Mouse (Mus musculus) cerebellum, postnatal 36 days (tissue): Measurements from ENCODE around the gene Tbc1d14.
A peak's percentile ranks its signal among the peaks of the same experiment; 100 is the strongest.

Experiments
- DNase-seq, 2 experiments: peaks; one replicate each; pipeline ENCODE4 v3.0.0; 2021 to 2022; ENCODE audit warnings: mixed read lengths in 2 of 2

The Tbc1d14 gene

GRCm38 (mm10) chr5:36575745-36576144 lies 17.3 kb downstream of the Tbc1d14 start:
- DNase-seq = no peak

GRCm38 (mm10) chr5:36575227-36575626 lies 17.8 kb downstream of the Tbc1d14 start:
- DNase-seq = peak; percentile 19 to 23

- no peak for DNase-seq
Observed at GRCm38 (mm10) chr5:36574147-36574870, 18.8 kb downstream of the Tbc1d14 start.

- DNase-seq = no peak
Observed at GRCm38 (mm10) chr5:36573354-36573753, 19.7 kb downstream of the Tbc1d14 start.

- no peak for DNase-seq
Observed at GRCm38 (mm10) chr5:36571371-36571770, 21.7 kb downstream of the Tbc1d14 start.

- no peak for DNase-seq
Observed at GRCm38 (mm10) chr5:36570546-36571245, 22.4 kb downstream of the Tbc1d14 start.

GRCm38 (mm10) chr5:36570098-36570497 lies 23.0 kb downstream of the Tbc1d14 start:
- no peak for DNase-seq

- DNase-seq = no peak
Observed at GRCm38 (mm10) chr5:36568118-36568517, 25.0 kb downstream of the Tbc1d14 start.

- no peak for DNase-seq
Observed at GRCm38 (mm10) chr5:36567627-36568026, 25.4 kb downstream of the Tbc1d14 start.

GRCm38 (mm10) chr5:36564530-36564929 lies 28.5 kb downstream of the Tbc1d14 start:
- DNase-seq = no peak

GRCm38 (mm10) chr5:36563741-36564140 lies 29.3 kb downstream of the Tbc1d14 start:
- no peak for DNase-seq

GRCm38 (mm10) chr5:36562791-36563445 lies 30.2 kb downstream of the Tbc1d14 start:
- DNase-seq = no peak

GRCm38 (mm10) chr5:36561509-36561908 lies 31.6 kb downstream of the Tbc1d14 start:
- DNase-seq = no peak

GRCm38 (mm10) chr5:36560490-36560889 lies 32.6 kb downstream of the Tbc1d14 start:
- no peak for DNase-seq

GRCm38 (mm10) chr5:36559510-36560235 lies 33.4 kb downstream of the Tbc1d14 start:
- no peak for DNase-seq

- no peak for DNase-seq
Observed at GRCm38 (mm10) chr5:36559106-36559505, 34.0 kb downstream of the Tbc1d14 start.

GRCm38 (mm10) chr5:36558526-36558925 lies 34.5 kb downstream of the Tbc1d14 start:
- DNase-seq = no peak

GRCm38 (mm10) chr5:36557584-36558308 lies 35.3 kb downstream of the Tbc1d14 start:
- no peak for DNase-seq

GRCm38 (mm10) chr5:36556906-36557305 lies 36.2 kb downstream of the Tbc1d14 start:
- DNase-seq = no peak

GRCm38 (mm10) chr5:36556289-36556688 lies 36.8 kb downstream of the Tbc1d14 start:
- DNase-seq = no peak

- DNase-seq = no peak
Observed at GRCm38 (mm10) chr5:36554496-36554895, 38.6 kb downstream of the Tbc1d14 start.

GRCm38 (mm10) chr5:36553886-36554285 lies 39.2 kb downstream of the Tbc1d14 start:
- DNase-seq = no peak
